Comparison of ENCODE assay signal across 12 mouse cellular contexts in genomic region chr11:98763502-98763861, GRCm38 (mm10). TPM values are rescaled to one million over a fixed set of nuclear protein-coding genes. Genes with fewer than 3 reads are reported as not detected.
DNase-seq lines count a peak whose midpoint lies in the region; ATAC-seq and TF ChIP-seq lines count a peak whose summit lies in the region.
"Had no signal": no experiment of that assay in that cellular context is flagged by ENCODE, and none has a peak within 500 bp of the region (broad histone marks: within the 10 kb centered on the region; RNA-seq: fewer than 3 reads in every experiment).

No protein-coding gene starts in this region.

- H3K4me2 ChIP-seq in heart, embryonic 12.5 days: no peak overlapping the region
- no peak overlapping the region for H3K4me2 ChIP-seq in liver, embryonic 12.5 days
- H3K4me2 ChIP-seq: hindbrain, embryonic 15.5 days had no signal

- no peak for TF ChIP-seq CTCF in embryonic fibroblast, embryonic 13.5 days (IDR thresholded peaks at IDR 0.05; ENCODE audit: borderline replicate concordance, insufficient read depth, low read length)

- H3K4me3 ChIP-seq in heart, embryonic 12.5 days: no peak overlapping the region
- H3K4me3 ChIP-seq in liver, embryonic 12.5 days: no peak overlapping the region
- no peak overlapping the region for H3K4me3 ChIP-seq in embryonic fibroblast, embryonic 13.5 days (ENCODE audit: insufficient read depth, low read length)
- H3K4me3 ChIP-seq: hindbrain, embryonic 15.5 days; midbrain, embryonic 10.5 days had no signal

- H3K9ac ChIP-seq in heart, embryonic 12.5 days: 0 out of 2 replicates have a peak overlapping the region, but pooled peaks have one; percentile 29
- no peak overlapping the region for H3K9ac ChIP-seq in liver, embryonic 12.5 days
- H3K9ac ChIP-seq: forebrain, postnatal 0 days; hindbrain, embryonic 15.5 days had no signal

- no peak for TF ChIP-seq POLR2A in embryonic fibroblast, embryonic 13.5 days (IDR thresholded peaks at IDR 0.05; ENCODE audit: low read depth, low read length)

- no peaks in the 10 kb centered on the region for H3K27me3 ChIP-seq in heart, embryonic 12.5 days (replicated peaks)
- H3K27me3 ChIP-seq in liver, embryonic 12.5 days (replicated peaks): no peaks in the 10 kb centered on the region
- H3K27me3 ChIP-seq: hindbrain, embryonic 15.5 days had no signal

- WGBS in heart, embryonic 12.5 days: 85% methylated on average over 8 of the region's 8 CpGs
- WGBS in liver, embryonic 12.5 days (ENCODE audit: insufficient replicate concordance): 85% methylated on average over 8 of the region's 8 CpGs

- DNase-seq in heart, postnatal 10 days: no peak
- DNase-seq in liver: no peak
- DNase-seq in ES-CJ7 (ENCODE audit: low read depth, low spot score): peak; percentile 76
- no peak for DNase-seq in thymus, postnatal 10 days (ENCODE audit: low spot score in 2 of 2)
- DNase-seq: adrenal gland, postnatal 25 days; forebrain, postnatal 0 days had no signal

- no peak for ATAC-seq in heart, embryonic 12.5 days (ENCODE audit: insufficient number of reproducible peaks, low FRiP score)
- no peak for ATAC-seq in liver, embryonic 12.5 days
- no peak for ATAC-seq in megakaryocyte-erythroid progenitor cell, adult 5-6 weeks (replicated peaks; ENCODE audit: low FRiP score, low TSS enrichment, poor library complexity, severe bottlenecking)
- ATAC-seq: forebrain, postnatal 0 days had no signal

- intact Hi-C loops in heart, postnatal 10 days (cut with DNase I): no loop called here

- no peaks in the 10 kb centered on the region for H3K9me3 ChIP-seq in heart, embryonic 12.5 days (replicated peaks)
- no peaks in the 10 kb centered on the region for H3K9me3 ChIP-seq in liver, embryonic 12.5 days (replicated peaks)
- H3K9me3 ChIP-seq: hindbrain, embryonic 15.5 days; midbrain, embryonic 10.5 days had no signal

- H3K4me1 ChIP-seq in heart, embryonic 12.5 days (replicated peaks): peaks cover 45% of the 10 kb centered on the region
- peaks cover 64% of the 10 kb centered on the region for H3K4me1 ChIP-seq in liver, embryonic 12.5 days
- peaks cover 16% of the 10 kb centered on the region for H3K4me1 ChIP-seq in embryonic fibroblast, embryonic 13.5 days (ENCODE audit: control insufficient read depth, insufficient read depth, low read length)

- H3K27ac ChIP-seq in heart, embryonic 12.5 days (ENCODE audit: poor library complexity, severe bottlenecking): no peak overlapping the region
- H3K27ac ChIP-seq in liver, embryonic 12.5 days: peak overlapping the region; percentile 59
- H3K27ac ChIP-seq in embryonic fibroblast, embryonic 13.5 days (ENCODE audit: insufficient read depth, low read length): peak overlapping the region; percentile 41
- H3K27ac ChIP-seq: hindbrain, embryonic 15.5 days; midbrain, embryonic 10.5 days had no signal

- H3K36me3 ChIP-seq in heart, embryonic 12.5 days: peaks cover 63% of the 10 kb centered on the region
- H3K36me3 ChIP-seq in liver, embryonic 12.5 days: peaks cover 67% of the 10 kb centered on the region

RNA-seq across cellular contexts. Expression of gene Nr1d1, which starts 11.7 kb away (rescaled TPM):
- polyA plus RNA-seq in heart, embryonic 12.5 days (2016; fragmentation: Nextera tagmentation; extraction: Ambion mirVana): 6.4 TPM in 2 replicates
- 10 to 100 TPM; 31.1 to 32.7 TPM for total RNA-seq in heart, postnatal 10 days (2021)
- 1.3 and 1.4 TPM in 2 replicates for polyA plus RNA-seq in liver, embryonic 12.5 days (2016; fragmentation: Nextera tagmentation; extraction: Ambion mirVana)
- polyA plus RNA-seq in embryonic fibroblast, embryonic 13.5 days (2011; ENCODE audit: insufficient read length, low read depth, missing spikeins): 18.7 and 23.7 TPM in 2 replicates
- 4.1 and 8.0 TPM in 2 replicates for total RNA-seq in megakaryocyte-erythroid progenitor cell, adult 5-6 weeks (2014; fragmentation: Nextera tagmentation)
- total RNA-seq in megakaryocyte-erythroid progenitor cell, adult 5-6 weeks (2017): 0.34 and 1.3 TPM in 2 replicates

RNA-seq across cellular contexts. Expression of gene Thra, which starts 23.0 kb away (rescaled TPM):
- 27.0 and 29.8 TPM in 2 replicates for polyA plus RNA-seq in heart, embryonic 12.5 days (2016; fragmentation: Nextera tagmentation; extraction: Ambion mirVana)
- 100 to 1,000 TPM; 172 to 190 TPM for total RNA-seq in heart, postnatal 10 days (2021)
- polyA plus RNA-seq in liver, embryonic 12.5 days (2016; fragmentation: Nextera tagmentation; extraction: Ambion mirVana): 13.0 and 13.3 TPM in 2 replicates
- polyA plus RNA-seq in embryonic fibroblast, embryonic 13.5 days (2011; ENCODE audit: insufficient read length, low read depth, missing spikeins): 66.0 and 83.9 TPM in 2 replicates
- 47.5 and 51.0 TPM in 2 replicates for total RNA-seq in megakaryocyte-erythroid progenitor cell, adult 5-6 weeks (2014; fragmentation: Nextera tagmentation)
- total RNA-seq in megakaryocyte-erythroid progenitor cell, adult 5-6 weeks (2017): 20.4 and 23.3 TPM in 2 replicates

RNA-seq across cellular contexts. Expression of gene Msl1, which starts 31.8 kb away (rescaled TPM):
- 20.3 and 21.4 TPM in 2 replicates for polyA plus RNA-seq in heart, embryonic 12.5 days (2016; fragmentation: Nextera tagmentation; extraction: Ambion mirVana)
- 10 to 100 TPM; 70.3 to 83.4 TPM for total RNA-seq in heart, postnatal 10 days (2021)
- polyA plus RNA-seq in liver, embryonic 12.5 days (2016; fragmentation: Nextera tagmentation; extraction: Ambion mirVana): 11.5 and 11.7 TPM in 2 replicates
- 77.7 and 83.8 TPM in 2 replicates for polyA plus RNA-seq in embryonic fibroblast, embryonic 13.5 days (2011; ENCODE audit: insufficient read length, low read depth, missing spikeins)
- 58.6 and 74.8 TPM in 2 replicates for total RNA-seq in megakaryocyte-erythroid progenitor cell, adult 5-6 weeks (2014; fragmentation: Nextera tagmentation)
- total RNA-seq in megakaryocyte-erythroid progenitor cell, adult 5-6 weeks (2017): 57.8 and 68.3 TPM in 2 replicates

RNA-seq across cellular contexts. Expression of gene Med24, which starts 34.2 kb away (rescaled TPM):
- 45.9 and 48.1 TPM in 2 replicates for polyA plus RNA-seq in heart, embryonic 12.5 days (2016; fragmentation: Nextera tagmentation; extraction: Ambion mirVana)
- total RNA-seq in heart, postnatal 10 days (2021): 10 to 100 TPM; 44.9 to 52.1 TPM
- polyA plus RNA-seq in liver, embryonic 12.5 days (2016; fragmentation: Nextera tagmentation; extraction: Ambion mirVana): 42.0 and 43.7 TPM in 2 replicates
- polyA plus RNA-seq in embryonic fibroblast, embryonic 13.5 days (2011; ENCODE audit: insufficient read length, low read depth, missing spikeins): 50.1 and 58.1 TPM in 2 replicates
- total RNA-seq in megakaryocyte-erythroid progenitor cell, adult 5-6 weeks (2014; fragmentation: Nextera tagmentation): 62.2 and 78.6 TPM in 2 replicates
- 30.1 and 42.7 TPM in 2 replicates for total RNA-seq in megakaryocyte-erythroid progenitor cell, adult 5-6 weeks (2017)

RNA-seq across cellular contexts. Expression of gene Casc3, which starts 41.2 kb away (rescaled TPM):
- 31.8 and 33.3 TPM in 2 replicates for polyA plus RNA-seq in heart, embryonic 12.5 days (2016; fragmentation: Nextera tagmentation; extraction: Ambion mirVana)
- 10 to 100 TPM; 29.0 to 29.7 TPM for total RNA-seq in heart, postnatal 10 days (2021)
- polyA plus RNA-seq in liver, embryonic 12.5 days (2016; fragmentation: Nextera tagmentation; extraction: Ambion mirVana): 26.4 and 29.7 TPM in 2 replicates
- 29.7 and 36.7 TPM in 2 replicates for polyA plus RNA-seq in embryonic fibroblast, embryonic 13.5 days (2011; ENCODE audit: insufficient read length, low read depth, missing spikeins)
- total RNA-seq in megakaryocyte-erythroid progenitor cell, adult 5-6 weeks (2014; fragmentation: Nextera tagmentation): 47.6 and 51.8 TPM in 2 replicates
- 37.4 and 53.5 TPM in 2 replicates for total RNA-seq in megakaryocyte-erythroid progenitor cell, adult 5-6 weeks (2017)
